Mouse (Mus musculus): Measurements from ENCODE around the gene 2010111I01Rik. TPM values are rescaled to one million over a fixed set of nuclear protein-coding genes. Genes with fewer than 3 reads are reported as not detected.

The 2010111I01Rik gene
- total and polyA plus RNA-seq, 3 experiments: 13.3 to 19.8 (median 14.4) TPM

GRCm38 (mm10) chr13:63156264-63156663 lies 191.6 kb downstream of the 2010111I01Rik start:
- dilution Hi-C loops (cut with MboI; ENCODE audit: extremely low pct_ligation_motif_present, extremely low pct_unique_long_range_greater_than_20kb, low sequenced_read_pairs) (no loop called here), in situ Hi-C loops (cut with MboI; ENCODE audit: low pct_ligation_motif_present, low pct_unique_long_range_greater_than_20kb, low sequenced_read_pairs) (no loop called here)
- Histone ChIP-seq H3K79me2 (replicated peaks; ENCODE audit: control insufficient read depth, extremely low read depth, insufficient read depth, poor library complexity, severe bottlenecking) (no peaks in the 10 kb centered on the region), H3K27me3 (replicated peaks) (no peaks in the 10 kb centered on the region), H3K9ac (ENCODE audit: insufficient read depth, low read depth) (no peak overlapping the region), H3K4me1 (ENCODE audit: control insufficient read depth in 1 of 2, insufficient read depth in 2 of 2) (peaks cover 0 to 3% of the 10 kb centered on the region in 2 experiments; a peak in 1 of 4 replicates), H3K4me2 (ENCODE audit: insufficient read depth, low read depth, poor library complexity, severe bottlenecking) (no peak overlapping the region), H3K27ac (ENCODE audit: insufficient read depth, low read depth) (no peak overlapping the region), H3K9me3 (replicated peaks; ENCODE audit: low read length) (no peaks in the 10 kb centered on the region), H3K4me3 (replicated peaks in 1 of 3; ENCODE audit: low read depth in 2 of 3, low read length in 2 of 3, poor library complexity in 1 of 3) (no peak overlapping the region), H3K36me3 (replicated peaks in 1 of 2; ENCODE audit: control insufficient read depth in 1 of 2, insufficient read depth in 1 of 2, low read length in 1 of 2) (peaks cover 0 to 2% of the 10 kb centered on the region in 2 experiments)
- TF ChIP-seq POLR2AphosphoS2 (IDR thresholded peaks at IDR 0.05; ENCODE audit: low read depth, low read length) (no peak), CTCF (conservative IDR thresholded peaks at IDR 0.05 in 1 of 2, IDR thresholded peaks at IDR 0.05 in 1 of 2; ENCODE audit: low read depth in 2 of 2, low read length in 2 of 2) (no peak), KAT2A (IDR thresholded peaks at IDR 0.05; ENCODE audit: insufficient replicate concordance, low read length) (no peak), MXI1 (IDR thresholded peaks at IDR 0.05; ENCODE audit: low read depth, low read length) (no peak), UBTF (IDR thresholded peaks at IDR 0.05; ENCODE audit: low read depth, low read length) (no peak), TBP (conservative IDR thresholded peaks at IDR 0.05; ENCODE audit: low read depth, low read length) (no peak), CHD1 (IDR thresholded peaks at IDR 0.05; ENCODE audit: low read depth, low read length) (no peak), CHD2 (IDR thresholded peaks at IDR 0.05; ENCODE audit: low read length) (no peak), ZKSCAN1 (IDR thresholded peaks at IDR 0.05; ENCODE audit: borderline replicate concordance, low read depth, low read length) (no peak), HCFC1 (IDR thresholded peaks at IDR 0.05; ENCODE audit: low read depth, low read length) (no peak), USF2 (conservative IDR thresholded peaks at IDR 0.05; ENCODE audit: low read depth, low read length) (no peak), IRF4 (IDR thresholded peaks at IDR 0.05; ENCODE audit: low read depth, low read length) (no peak), NELFE (IDR thresholded peaks at IDR 0.05; ENCODE audit: low read depth, low read length) (no peak), POLR2A (IDR thresholded peaks at IDR 0.05; ENCODE audit: low read depth, low read length) (no peak), ZMIZ1 (IDR thresholded peaks at IDR 0.05; ENCODE audit: low read depth, low read length) (no peak), BHLHE40 (IDR thresholded peaks at IDR 0.05; ENCODE audit: low read depth, low read length) (no peak), ZC3H11A (IDR thresholded peaks at IDR 0.05; ENCODE audit: low read depth, low read length) (no peak), JUN (IDR thresholded peaks at IDR 0.05; ENCODE audit: insufficient read depth, low read depth, low read length) (no peak), GABPA (IDR thresholded peaks at IDR 0.05; ENCODE audit: insufficient replicate concordance, low read depth, low read length) (no peak)
- DNase-seq (ENCODE audit: extremely low read depth): no peak

- no peak for DNase-seq (ENCODE audit: extremely low read depth)
- H3K9ac ChIP-seq (ENCODE audit: insufficient read depth, low read depth): no peak overlapping the region
- H3K27ac ChIP-seq (ENCODE audit: insufficient read depth, low read depth): no peak overlapping the region
- H3K27me3 ChIP-seq (replicated peaks): no peaks in the 10 kb centered on the region
- H3K4me3 ChIP-seq (replicated peaks in 1 of 3; ENCODE audit: low read depth in 2 of 3, low read length in 2 of 3, poor library complexity in 1 of 3): no peak overlapping the region
- no peaks in the 10 kb centered on the region for H3K79me2 ChIP-seq (replicated peaks; ENCODE audit: control insufficient read depth, extremely low read depth, insufficient read depth, poor library complexity, severe bottlenecking)
- H3K4me2 ChIP-seq (ENCODE audit: insufficient read depth, low read depth, poor library complexity, severe bottlenecking): no peak overlapping the region
- no peaks in the 10 kb centered on the region for H3K9me3 ChIP-seq (replicated peaks; ENCODE audit: low read length)
- no peaks in the 10 kb centered on the region for H3K36me3 ChIP-seq (replicated peaks in 1 of 2; ENCODE audit: control insufficient read depth in 1 of 2, insufficient read depth in 1 of 2, low read length in 1 of 2)
- H3K4me1 ChIP-seq (ENCODE audit: control insufficient read depth in 1 of 2, insufficient read depth in 2 of 2): peaks cover 11 to 17% of the 10 kb centered on the region in 2 experiments
- in situ Hi-C loops (cut with MboI; ENCODE audit: low pct_ligation_motif_present, low pct_unique_long_range_greater_than_20kb, low sequenced_read_pairs) (no loop called here), dilution Hi-C loops (cut with MboI; ENCODE audit: extremely low pct_ligation_motif_present, extremely low pct_unique_long_range_greater_than_20kb, low sequenced_read_pairs) (no loop called here)
- no peak for TF ChIP-seq UBTF (IDR thresholded peaks at IDR 0.05; ENCODE audit: low read depth, low read length)
- no peak for TF ChIP-seq MYC (IDR thresholded peaks at IDR 0.05; ENCODE audit: low read depth, low read length)
- no peak for TF ChIP-seq MXI1 (IDR thresholded peaks at IDR 0.05; ENCODE audit: low read depth, low read length)
- no peak for TF ChIP-seq POLR2A (IDR thresholded peaks at IDR 0.05; ENCODE audit: low read depth, low read length)
- no peak for TF ChIP-seq GABPA (IDR thresholded peaks at IDR 0.05; ENCODE audit: insufficient replicate concordance, low read depth, low read length)
- no peak for TF ChIP-seq NELFE (IDR thresholded peaks at IDR 0.05; ENCODE audit: low read depth, low read length)
- TF ChIP-seq EP300 (IDR thresholded peaks at IDR 0.05; ENCODE audit: low read length): no peak
- no peak for TF ChIP-seq TCF12 (IDR thresholded peaks at IDR 0.05; ENCODE audit: low read depth, low read length)
- no peak for TF ChIP-seq PAX5 (IDR thresholded peaks at IDR 0.05; ENCODE audit: low read length)
- TF ChIP-seq CHD1 (IDR thresholded peaks at IDR 0.05; ENCODE audit: low read depth, low read length): no peak
- TF ChIP-seq IRF4 (IDR thresholded peaks at IDR 0.05; ENCODE audit: low read depth, low read length): no peak
- no peak for TF ChIP-seq ZKSCAN1 (IDR thresholded peaks at IDR 0.05; ENCODE audit: borderline replicate concordance, low read depth, low read length)
- TF ChIP-seq TBP (conservative IDR thresholded peaks at IDR 0.05; ENCODE audit: low read depth, low read length): no peak
- no peak for TF ChIP-seq HCFC1 (IDR thresholded peaks at IDR 0.05; ENCODE audit: low read depth, low read length)
- no peak for TF ChIP-seq MAX (IDR thresholded peaks at IDR 0.05; ENCODE audit: low read length)
- no peak for TF ChIP-seq CTCF (conservative IDR thresholded peaks at IDR 0.05 in 1 of 2, IDR thresholded peaks at IDR 0.05 in 1 of 2; ENCODE audit: low read depth in 2 of 2, low read length in 2 of 2)
- TF ChIP-seq CHD2 (IDR thresholded peaks at IDR 0.05; ENCODE audit: low read length): no peak
Measured at GRCm38 (mm10) chr13:63170282-63171073, 205.8 kb downstream of the 2010111I01Rik start.

All from CH12.LX (cell line).